Mouse (Mus musculus) C2C12 (cell line): ENCODE data around the gene Rundc3a.

Source experiments
- CEBPB ChIP-seq: IDR thresholded peaks from one replicate; pipeline ENCODE4 v1.6.1; 2011; ENCODE audit warnings: low read depth, mild to moderate bottlenecking, control low read depth, moderate library complexity
- CTCF ChIP-seq: IDR thresholded peaks from one replicate; pipeline ENCODE4 v1.5.1; 2011; ENCODE audit not compliant: control insufficient read depth, insufficient read depth, insufficient read length
- FOSL1 ChIP-seq: IDR thresholded peaks from one replicate; pipeline ENCODE4 v1.8.0; 2011; ENCODE audit warnings: mild to moderate bottlenecking, low read length; ENCODE audit not compliant: poor library complexity, insufficient read depth, severe bottlenecking
- MAX ChIP-seq: IDR thresholded peaks from one replicate; pipeline ENCODE4 v1.6.1; 2011; ENCODE audit warnings: mild to moderate bottlenecking, control low read depth
- MYOD1 ChIP-seq: IDR thresholded peaks from one replicate; pipeline ENCODE4 v1.6.1; 2011; ENCODE audit warnings: low read depth; ENCODE audit not compliant: control insufficient read depth, insufficient read length
- MYOG ChIP-seq: IDR thresholded peaks from one replicate; pipeline ENCODE4 v1.6.1; 2011; ENCODE audit not compliant: control insufficient read depth, insufficient read length; ENCODE audit errors: extremely low read depth
- USF1 ChIP-seq: IDR thresholded peaks from one replicate; pipeline ENCODE4 v1.6.1; 2011; ENCODE audit warnings: low read depth, mild to moderate bottlenecking, control low read depth, moderate library complexity

GRCm38 (mm10) chr11:102438212-102439092, 45.2 kb downstream of the Rundc3a start:
- TF ChIP-seq CTCF (peak; percentile 38), CEBPB (no peak), USF1 (no peak), MYOG (no peak), FOSL1 (no peak), MAX (no peak), MYOD1 (no peak)
